Mouse (Mus musculus) ES-E14 (cell line): ENCODE results near the gene Agl. TPM values are rescaled to one million over a fixed set of nuclear protein-coding genes. Genes with fewer than 3 reads are reported as not detected.

Source experiments
- DNase-seq: peaks from one replicate; pipeline ENCODE4 v3.0.0-alpha.2; 2013; ENCODE audit warnings: low read depth, low spot score
- H3K27ac ChIP-seq: 2 replicates; pipeline ENCODE4 v1.5.1; 2012; ENCODE audit warnings: low read depth, mild to moderate bottlenecking, low read length, moderate library complexity, mixed read lengths; ENCODE audit not compliant: poor library complexity, insufficient read depth, severe bottlenecking
- H3K36me3 ChIP-seq: 2 replicates; pipeline ENCODE4 v1.6.1; 2012; ENCODE audit warnings: mild to moderate bottlenecking, low read length, moderate library complexity, mixed read lengths; ENCODE audit not compliant: control insufficient read depth, poor library complexity, insufficient read depth, severe bottlenecking
- H3K4me1 ChIP-seq, 2 experiments: fragments of 150-350 bp in 1 of 2; sonication (generic) in 1 of 2; 2 replicates each; pipeline ENCODE4 v1.6.1; 2012; ENCODE audit warnings: low read length in 2 of 2, mild to moderate bottlenecking in 1 of 2, mixed read lengths in 1 of 2; ENCODE audit not compliant: control insufficient read depth in 2 of 2, insufficient read depth in 2 of 2, poor library complexity in 1 of 2
- H3K4me3 ChIP-seq, 2 experiments: fragments of 150-350 bp in 1 of 2; sonication (generic) in 1 of 2; 2 replicates each; pipeline ENCODE4 v1.5.1; 2012; ENCODE audit warnings: low read length in 2 of 2, low read depth in 1 of 2, mild to moderate bottlenecking in 1 of 2, mixed read lengths in 1 of 2; ENCODE audit not compliant: insufficient read depth in 1 of 2, poor library complexity in 1 of 2, severe bottlenecking in 1 of 2
- H3K9ac ChIP-seq: 2 replicates; pipeline ENCODE4 v1.6.1; 2012; ENCODE audit warnings: low read depth, mild to moderate bottlenecking, low read length, mixed read lengths; ENCODE audit not compliant: poor library complexity, insufficient read depth, severe bottlenecking
- H3K9me3 ChIP-seq: fragments of 150-350 bp; sonication (generic); 2 replicates; pipeline ENCODE4 v1.6.1; 2012; ENCODE audit warnings: low read depth, mild to moderate bottlenecking, low read length; ENCODE audit not compliant: control insufficient read depth, insufficient read depth
- CHD2 ChIP-seq: IDR thresholded peaks from 2 replicates; pipeline ENCODE4 v1.6.1; 2014; ENCODE audit warnings: mild to moderate bottlenecking, low read depth, low read length, inconsistent platforms
- HCFC1 ChIP-seq: IDR thresholded peaks from 2 replicates; pipeline ENCODE4 v1.6.1; 2012; ENCODE audit warnings: low read length, inconsistent platforms, borderline replicate concordance; ENCODE audit not compliant: insufficient read depth
- MAFK ChIP-seq: IDR thresholded peaks from 2 replicates; pipeline ENCODE4 v1.6.1; 2014; ENCODE audit warnings: mild to moderate bottlenecking, low read depth, low read length, inconsistent platforms; ENCODE audit not compliant: insufficient read depth
- ZC3H11A ChIP-seq: IDR thresholded peaks from 2 replicates; pipeline ENCODE4 v1.6.1; 2012; ENCODE audit warnings: low read depth, mild to moderate bottlenecking, inconsistent platforms, low read length, borderline replicate concordance
- ZNF384 ChIP-seq: IDR thresholded peaks from 2 replicates; pipeline ENCODE4 v1.6.1; 2012; ENCODE audit warnings: low read depth, low read length, inconsistent platforms
- in situ Hi-C, 2 experiments: fragments of 600-800 bp; cut with MboI; formaldehyde crosslinking; loops; one replicate each; pipeline ENCODE4 v1.15.1; 2025; ENCODE audit warnings: low sequenced_read_pairs in 2 of 2, inconsistent platforms in 1 of 2; ENCODE audit not compliant: unreplicated experiment in 2 of 2
- total RNA-seq: library from RNA; depleted of rRNA; stranded (reverse); fragments of 300-350 nt; gene quantifications from 2 replicates; pipeline ENCODE4 v1.2.3, GENCODE M21; 2012

The Agl gene
- total RNA-seq, 1 experiment, result 5.6 TPM

DNA sequence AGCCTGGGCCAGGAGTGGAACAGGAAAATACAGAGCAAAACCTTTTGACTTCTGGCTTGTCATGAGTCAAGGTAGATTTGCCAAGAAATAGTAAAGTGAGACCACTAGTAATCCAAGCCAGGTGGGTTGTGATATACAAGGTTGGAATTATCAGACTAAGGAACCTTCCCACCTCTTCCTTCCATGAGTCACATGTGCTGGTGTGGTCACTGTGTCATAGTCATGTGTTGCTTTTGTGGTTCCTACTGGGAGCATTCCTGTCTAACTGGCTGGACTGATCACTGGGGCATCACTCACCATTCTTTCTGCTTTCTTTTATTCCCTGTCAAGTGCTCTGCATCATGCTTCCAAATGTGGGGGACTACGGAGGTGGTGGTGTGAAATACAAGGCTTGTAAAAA, 40.1 kb upstream of the Agl start:
- in situ Hi-C loops, result no loop called here
- no peak overlapping the region for H3K4me3 ChIP-seq
- H3K9ac ChIP-seq, result no peak overlapping the region

DNA sequence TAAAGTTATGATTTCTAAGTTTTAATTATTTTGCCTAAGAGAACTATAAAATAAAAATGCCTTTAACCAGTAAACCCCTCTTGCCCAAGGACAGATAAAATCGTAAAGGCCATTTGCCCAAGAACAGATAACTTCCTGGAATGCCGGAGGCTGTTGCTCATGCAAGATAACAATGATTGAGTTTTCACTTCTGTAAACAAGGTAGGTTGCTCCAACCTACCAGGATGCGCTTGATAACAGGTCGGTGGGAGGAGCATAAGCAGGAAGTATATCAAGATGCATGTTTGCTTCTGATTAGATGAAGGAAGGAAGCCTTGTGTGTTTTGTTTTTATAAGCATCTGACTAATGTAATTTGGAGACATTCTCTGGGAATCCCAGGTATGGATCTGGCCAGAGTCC, 38.1 kb upstream of the Agl start:
- no peak for TF ChIP-seq MAFK
- TF ChIP-seq HCFC1, result no peak
- TF ChIP-seq ZC3H11A, result no peak
- no peak for TF ChIP-seq ZNF384
- TF ChIP-seq CHD2, result no peak
- in situ Hi-C loops, result no loop called here
- Histone ChIP-seq H3K9me3 (no peaks in the 10 kb centered on the region), H3K4me1 (peaks cover 0 to 3% of the 10 kb centered on the region in 2 experiments; a peak in 1 of 4 replicates), H3K9ac (no peak overlapping the region), H3K36me3 (no peaks in the 10 kb centered on the region), H3K27ac (no peak overlapping the region), H3K4me3 (no peak overlapping the region)
- no peak for DNase-seq

More for the DNA sequence above, 40.1 kb upstream of the Agl start:
- TF ChIP-seq CHD2 (no peak), ZC3H11A (no peak), MAFK (no peak), ZNF384 (no peak), HCFC1 (no peak)
- Histone ChIP-seq H3K36me3 (no peaks in the 10 kb centered on the region), H3K9me3 (no peaks in the 10 kb centered on the region), H3K4me1 (peaks cover 0 to 3% of the 10 kb centered on the region in 2 experiments; a peak in 1 of 4 replicates), H3K27ac (no peak overlapping the region)
- no peak for DNase-seq

DNA sequence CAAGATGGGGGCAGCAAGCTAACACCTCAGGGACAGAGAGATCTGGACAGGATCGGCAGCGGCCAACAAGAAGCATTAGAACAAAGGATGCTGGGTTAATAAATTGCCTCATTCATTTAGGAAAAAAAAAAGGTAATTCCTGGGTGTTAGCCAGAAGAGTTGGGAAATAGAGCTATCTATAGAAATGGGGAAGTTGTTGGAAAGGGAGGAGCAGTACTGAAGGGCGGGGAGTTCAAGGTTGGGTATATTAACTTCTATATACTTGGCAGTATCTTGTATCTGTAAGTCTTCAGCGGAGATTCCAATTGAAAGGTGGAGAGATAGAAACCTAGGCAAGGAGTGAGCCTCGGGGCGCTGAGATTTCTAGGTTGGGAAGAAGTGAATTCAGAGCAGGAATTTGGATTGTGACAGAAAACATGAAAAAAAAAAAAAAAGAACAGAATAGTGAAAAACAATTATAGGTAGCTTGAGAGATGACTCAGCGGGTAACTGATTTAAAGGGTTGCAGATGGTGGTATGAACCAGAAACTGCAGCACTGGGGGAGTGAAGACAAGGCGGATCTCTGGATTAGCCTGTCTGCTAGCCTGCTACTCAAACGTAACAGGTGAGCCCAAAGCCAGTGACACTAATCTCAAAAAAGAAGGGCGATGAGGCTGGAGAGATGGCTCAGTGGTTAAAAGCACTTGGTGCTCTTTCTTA, 37.1 kb upstream of the Agl start:
- H3K9ac ChIP-seq, result no peak overlapping the region
- H3K36me3 ChIP-seq, result no peaks in the 10 kb centered on the region
- H3K4me1 ChIP-seq, result peaks cover 0 to 3% of the 10 kb centered on the region in 2 experiments; a peak in 1 of 4 replicates
- no peak overlapping the region for H3K4me3 ChIP-seq
- no peaks in the 10 kb centered on the region for H3K9me3 ChIP-seq
- in situ Hi-C loops, result no loop called here
- TF ChIP-seq HCFC1 (no peak), CHD2 (no peak), MAFK (no peak), ZNF384 (no peak), ZC3H11A (no peak)
- no peak overlapping the region for H3K27ac ChIP-seq
- no peak for DNase-seq

DNA sequence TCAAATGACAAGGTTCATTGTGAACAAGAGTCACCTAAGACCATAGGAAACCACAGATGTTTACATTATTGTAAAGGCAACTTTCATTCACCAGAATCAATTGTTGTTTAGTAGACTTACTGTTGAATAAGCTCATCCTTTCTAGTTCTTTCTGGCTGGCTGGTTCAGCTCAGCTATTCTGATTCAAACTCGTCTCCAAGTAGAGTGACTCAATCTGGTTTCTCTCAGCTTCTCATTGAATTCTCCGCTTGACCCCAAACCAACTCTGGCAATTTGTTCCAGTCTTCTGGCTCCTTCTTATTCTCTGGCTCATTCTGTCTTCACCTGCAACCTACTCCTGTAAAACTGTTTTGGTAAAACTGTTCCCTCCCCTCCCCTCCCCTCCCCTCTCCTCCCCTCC, 33.3 kb upstream of the Agl start:
- Histone ChIP-seq H3K36me3 (no peaks in the 10 kb centered on the region), H3K9me3 (no peaks in the 10 kb centered on the region), H3K27ac (no peak overlapping the region), H3K9ac (no peak overlapping the region), H3K4me1 (peaks cover 0 to 4% of the 10 kb centered on the region in 2 experiments; a peak in 1 of 4 replicates), H3K4me3 (no peak overlapping the region)
- in situ Hi-C loops, result no loop called here
- DNase-seq, result no peak
- no peak for TF ChIP-seq ZC3H11A
- no peak for TF ChIP-seq CHD2
- TF ChIP-seq HCFC1, result no peak
